Mouse (Mus musculus): ENCODE data around the gene Sema3g. TPM values are rescaled to one million over a fixed set of nuclear protein-coding genes. Genes with fewer than 3 reads are reported as not detected.

Sema3g gene
- total RNA-seq, 2 experiments from 2014 or later = not detected

DNA sequence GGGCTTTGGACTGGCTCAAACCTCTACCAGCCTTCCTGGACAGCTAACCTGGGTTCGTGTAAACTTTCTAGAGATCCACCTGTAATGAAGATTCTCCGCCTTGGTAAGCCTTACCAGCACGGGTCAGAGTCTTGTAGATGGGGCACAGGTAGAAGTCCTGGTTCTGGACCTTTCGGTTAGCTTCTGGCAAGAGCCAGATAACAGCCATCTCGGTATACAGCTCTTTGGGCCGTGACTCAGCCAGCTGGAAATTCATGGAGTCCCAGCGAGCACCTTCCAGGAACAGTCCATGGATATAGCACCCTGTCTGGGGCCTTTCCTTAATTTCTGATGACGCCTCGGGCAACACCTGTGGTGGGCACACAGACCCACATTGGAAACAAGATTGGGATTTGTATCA is 43.3 kb downstream of the Sema3g start:
- ATAC-seq (replicated peaks; ENCODE audit: low FRiP score, poor library complexity, severe bottlenecking) = 0 out of 2 replicates have a peak, but pooled peaks have one; percentile 17

DNA sequence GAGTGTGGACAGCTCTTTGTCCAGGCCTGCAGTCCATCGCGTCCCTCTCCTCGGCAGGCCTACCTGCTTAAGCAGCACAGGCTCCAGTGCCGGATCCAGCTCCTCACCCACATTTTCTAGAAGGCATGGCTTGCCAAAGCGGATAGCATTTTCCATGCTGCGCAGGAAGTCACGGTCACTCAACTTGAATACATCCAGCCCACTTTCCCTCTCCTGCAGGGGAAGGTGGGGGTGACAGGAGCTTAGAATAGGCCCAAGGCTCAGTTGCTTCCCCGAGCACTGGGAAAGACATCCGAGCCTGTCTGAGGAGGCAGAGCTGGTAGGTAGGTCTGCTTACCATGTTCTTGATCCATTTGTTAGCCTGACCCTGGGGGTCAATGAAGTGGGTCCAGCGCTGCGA is 50.0 kb downstream of the Sema3g start:
- no peak for ATAC-seq (replicated peaks; ENCODE audit: low FRiP score, poor library complexity, severe bottlenecking)

DNA sequence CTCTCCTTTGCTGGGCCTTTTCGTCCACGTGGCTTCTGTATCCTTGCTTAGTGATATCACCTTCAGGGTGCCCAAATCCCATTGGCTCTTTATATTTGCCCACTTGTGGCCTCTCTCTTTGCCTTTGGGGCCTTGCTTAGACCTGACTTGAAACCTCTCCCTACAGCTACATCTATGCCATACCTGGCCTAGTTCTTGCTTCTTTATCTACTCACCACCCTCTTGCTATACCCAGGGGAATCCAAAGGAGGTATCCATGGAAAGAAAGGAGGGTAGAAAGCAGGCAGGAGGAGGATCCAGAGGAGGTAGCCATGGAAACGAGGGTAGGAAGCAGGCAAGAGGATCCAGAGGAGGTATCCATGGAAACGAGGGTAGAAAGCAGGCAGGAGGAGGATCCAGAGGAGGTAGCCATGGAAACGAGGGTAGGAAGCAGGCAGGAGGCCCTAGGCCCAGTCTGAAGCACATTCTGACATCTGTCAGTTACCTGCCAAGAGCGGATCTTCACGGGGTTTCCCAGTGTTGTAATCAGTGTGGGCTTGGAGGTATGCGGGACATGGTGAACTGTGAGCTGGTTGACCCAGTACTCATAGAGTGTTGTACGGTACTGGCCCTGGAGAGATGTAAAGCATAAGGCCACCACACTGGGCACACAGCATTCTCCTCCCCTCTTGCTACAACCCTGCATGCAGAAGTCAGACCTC is 50.8 kb downstream of the Sema3g start:
- no peak for ATAC-seq (replicated peaks; ENCODE audit: low FRiP score, poor library complexity, severe bottlenecking)

DNA sequence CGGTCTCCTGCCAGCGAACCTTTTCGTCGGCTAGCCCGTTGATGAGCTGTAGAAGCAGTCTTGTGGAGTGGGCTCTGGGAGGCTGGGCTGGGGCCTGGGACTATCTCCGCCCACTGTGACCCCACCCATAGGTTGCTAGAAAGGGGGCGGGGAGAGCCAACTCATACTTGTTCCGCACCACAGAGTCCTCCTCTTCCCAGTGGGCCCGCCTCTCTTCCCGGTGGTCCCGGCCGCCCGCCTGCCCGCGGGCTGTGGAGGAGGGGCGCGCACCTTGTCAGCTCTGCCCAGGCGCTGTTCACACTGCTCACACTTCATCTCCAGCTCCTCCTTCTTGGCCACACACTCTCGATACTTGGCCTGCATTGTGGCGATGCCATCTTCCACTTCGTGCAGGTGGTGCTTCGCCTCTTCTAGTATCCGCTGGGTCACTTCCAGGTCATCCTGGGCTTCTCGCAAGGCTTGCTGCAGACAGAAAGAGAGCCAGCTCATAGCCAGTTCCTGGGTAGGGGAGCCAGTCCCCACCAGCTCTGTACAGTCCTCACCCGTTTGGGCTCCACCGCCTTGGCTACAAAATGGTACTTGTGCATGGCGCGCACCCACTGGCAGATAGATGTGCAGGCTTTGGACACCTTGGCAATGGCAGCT is 51.9 kb downstream of the Sema3g start:
- ATAC-seq (replicated peaks; ENCODE audit: low FRiP score, poor library complexity, severe bottlenecking) = no peak

DNA sequence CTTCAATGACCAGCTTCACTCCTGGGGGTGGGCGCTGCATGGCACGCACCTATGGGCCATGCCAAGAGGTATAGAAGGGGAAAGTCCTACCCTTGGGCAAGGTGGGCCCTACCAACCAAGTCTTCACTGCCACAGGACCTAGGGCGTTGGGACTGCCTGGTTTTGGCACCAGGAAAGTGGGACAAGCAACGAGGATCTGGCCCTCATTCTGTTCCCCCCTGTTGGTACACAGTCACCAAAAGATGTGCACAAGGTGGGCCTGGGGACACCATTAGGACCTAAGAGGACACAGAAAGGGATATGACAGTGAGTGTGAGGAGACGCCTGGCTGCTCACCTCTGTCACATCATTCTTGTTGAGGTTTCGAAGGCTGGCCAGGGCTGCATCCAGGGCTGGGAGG is 53.5 kb downstream of the Sema3g start:
- no peak for ATAC-seq (replicated peaks; ENCODE audit: low FRiP score, poor library complexity, severe bottlenecking)

DNA sequence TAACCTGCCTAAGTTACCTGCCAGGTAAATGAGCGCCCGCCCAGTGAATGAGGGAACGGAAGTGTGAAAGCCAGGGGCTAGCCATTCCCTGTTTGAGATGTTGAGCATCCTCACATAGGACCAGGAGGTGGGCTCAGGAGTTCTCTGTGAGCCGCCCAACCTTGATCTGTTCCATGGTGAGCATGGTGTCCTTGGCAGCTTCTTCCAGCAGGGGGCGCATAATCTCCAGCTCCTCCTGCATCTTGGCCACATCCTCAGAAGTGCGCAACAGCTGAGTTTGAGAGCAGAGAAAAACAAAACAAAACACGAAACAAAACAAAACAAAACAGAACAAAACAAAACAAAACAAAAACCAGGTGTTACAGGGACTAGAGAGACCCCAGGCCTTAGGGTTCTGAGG is 54.5 kb downstream of the Sema3g start:
- peak; percentile 74 for ATAC-seq (replicated peaks; ENCODE audit: low FRiP score, poor library complexity, severe bottlenecking)

Other genes with a start within 250 kb of the Sema3g start
- 6.9 and 18.6 TPM in 2 replicates for gene Glt8d1, start 216.5 kb upstream of the Sema3g start, total RNA-seq (2015; ENCODE audit: low replicate concordance)
- 5.8 and 6.3 TPM in 2 replicates for gene Glt8d1, start 216.5 kb upstream of the Sema3g start, total RNA-seq (2017; ENCODE audit: low replicate concordance)
- 64.6 and 77.6 TPM in 2 replicates for gene Spcs1, start 216.2 kb upstream of the Sema3g start, total RNA-seq (2015; ENCODE audit: low replicate concordance)
- gene Spcs1, start 216.2 kb upstream of the Sema3g start, total RNA-seq (2017; ENCODE audit: low replicate concordance) = 28.6 and 29.4 TPM in 2 replicates
- 69.4 and 75.4 TPM in 2 replicates for gene Pbrm1, start 198.7 kb upstream of the Sema3g start, total RNA-seq (2015; ENCODE audit: low replicate concordance)
- 84.8 and 100 TPM in 2 replicates for gene Pbrm1, start 198.7 kb upstream of the Sema3g start, total RNA-seq (2017; ENCODE audit: low replicate concordance)
- 55.4 and 66.3 TPM in 2 replicates for gene Gnl3, start 198.7 kb upstream of the Sema3g start, total RNA-seq (2015; ENCODE audit: low replicate concordance)
- 42.4 and 45.2 TPM in 2 replicates for gene Gnl3, start 198.7 kb upstream of the Sema3g start, total RNA-seq (2017; ENCODE audit: low replicate concordance)
- 22.8 and 30.9 TPM in 2 replicates for gene Smim4, start 88.9 kb upstream of the Sema3g start, total RNA-seq (2015; ENCODE audit: low replicate concordance)
- 14.7 and 16.2 TPM in 2 replicates for gene Smim4, start 88.9 kb upstream of the Sema3g start, total RNA-seq (2017; ENCODE audit: low replicate concordance)
- gene Nt5dc2, start 86.8 kb upstream of the Sema3g start, total RNA-seq (2015; ENCODE audit: low replicate concordance) = 12.3 and 18.4 TPM in 2 replicates
- 5.0 and 30.4 TPM in 2 replicates for gene Nt5dc2, start 86.8 kb upstream of the Sema3g start, total RNA-seq (2017; ENCODE audit: low replicate concordance)
- not detected in 2 replicates for gene Stab1, start 49.2 kb upstream of the Sema3g start, total RNA-seq (2015; ENCODE audit: low replicate concordance)
- 0.70 TPM in 1 of 2 replicates, not detected in the other for gene Stab1, start 49.2 kb upstream of the Sema3g start, total RNA-seq (2017; ENCODE audit: low replicate concordance)
- gene Tnnc1, start 9.5 kb upstream of the Sema3g start, total RNA-seq (2015; ENCODE audit: low replicate concordance) = not detected in 2 replicates
- not detected in 2 replicates for gene Tnnc1, start 9.5 kb upstream of the Sema3g start, total RNA-seq (2017; ENCODE audit: low replicate concordance)
- gene Nisch, start 914 bp upstream of the Sema3g start, total RNA-seq (2015; ENCODE audit: low replicate concordance) = 30.2 and 34.1 TPM in 2 replicates
- gene Nisch, start 914 bp upstream of the Sema3g start, total RNA-seq (2017; ENCODE audit: low replicate concordance) = 19.5 and 21.8 TPM in 2 replicates
- 4.8 and 11.5 TPM in 2 replicates for gene Phf7, start 33.5 kb downstream of the Sema3g start, total RNA-seq (2015; ENCODE audit: low replicate concordance)
- 2.5 and 4.8 TPM in 2 replicates for gene Phf7, start 33.5 kb downstream of the Sema3g start, total RNA-seq (2017; ENCODE audit: low replicate concordance)
- 4.0 and 11.1 TPM in 2 replicates for gene Bap1, start 33.6 kb downstream of the Sema3g start, total RNA-seq (2015; ENCODE audit: low replicate concordance)
- 22.9 and 32.1 TPM in 2 replicates for gene Bap1, start 33.6 kb downstream of the Sema3g start, total RNA-seq (2017; ENCODE audit: low replicate concordance)
- gene Dnah1, start 106.0 kb downstream of the Sema3g start, total RNA-seq (2015; ENCODE audit: low replicate concordance) = not detected in 2 replicates
- under 0.01 TPM in 1 of 2 replicates, not detected in the other for gene Dnah1, start 106.0 kb downstream of the Sema3g start, total RNA-seq (2017; ENCODE audit: low replicate concordance)
- gene Capn7, start 118.8 kb downstream of the Sema3g start, total RNA-seq (2015; ENCODE audit: low replicate concordance) = 10.0 and 17.3 TPM in 2 replicates
- 13.0 and 17.7 TPM in 2 replicates for gene Capn7, start 118.8 kb downstream of the Sema3g start, total RNA-seq (2017; ENCODE audit: low replicate concordance)
- 8.5 and 15.3 TPM in 2 replicates for gene Sh3bp5, start 218.2 kb downstream of the Sema3g start, total RNA-seq (2015; ENCODE audit: low replicate concordance)
- gene Sh3bp5, start 218.2 kb downstream of the Sema3g start, total RNA-seq (2017; ENCODE audit: low replicate concordance) = 8.1 and 11.1 TPM in 2 replicates

Measured in erythroblast, adult 5-6 weeks (primary cell).